Mouse (Mus musculus) heart, embryonic 14.5 days (tissue): ENCODE measurements around the gene Dlgap1. TPM values are rescaled to one million over a fixed set of nuclear protein-coding genes. Genes with fewer than 3 reads are reported as not detected.

ENCODE experiments used
- ATAC-seq: fragments of 200-750 bp; cut with Nextera tagmentation; 2 replicates; pipeline ENCODE4 v1.8.0; 2017; ENCODE audit warnings: low read depth, moderate TSS enrichment; ENCODE audit not compliant: insufficient number of reproducible peaks, insufficient read depth, low FRiP score
- H3K27ac ChIP-seq, 2 experiments: fragments of 200-500 bp in 1 of 2; fragments of 300-500 bp in 1 of 2; sonication (generic) in 1 of 2; replicated peaks in 1 of 2; 2 replicates each; pipeline ENCODE4 v1.5.1; 2012 to 2014; ENCODE audit warnings: low read depth in 2 of 2, low read length in 2 of 2, control low read depth in 1 of 2, mild to moderate bottlenecking in 1 of 2, mixed read lengths in 1 of 2; ENCODE audit not compliant: control insufficient read depth in 1 of 2, insufficient read depth in 1 of 2
- H3K27me3 ChIP-seq: fragments of 300-500 bp; sonication (generic); 2 replicates; pipeline ENCODE4 v1.6.1; 2014; ENCODE audit warnings: mild to moderate bottlenecking, low read length, control low read depth; ENCODE audit not compliant: control insufficient read depth, insufficient read depth
- H3K36me3 ChIP-seq: fragments of 300-500 bp; sonication (generic); 2 replicates; pipeline ENCODE4 v1.6.1; 2014; ENCODE audit warnings: mild to moderate bottlenecking, control low read depth, low read length, mixed read lengths; ENCODE audit not compliant: control insufficient read depth, insufficient read depth
- H3K4me1 ChIP-seq, 2 experiments: fragments of 200-500 bp in 1 of 2; fragments of 300-500 bp in 1 of 2; sonication (generic) in 1 of 2; 2 replicates each; pipeline ENCODE4 v1.6.1; 2012 to 2014; ENCODE audit warnings: low read length in 2 of 2, control low read depth in 1 of 2, mixed read lengths in 1 of 2; ENCODE audit not compliant: control insufficient read depth in 2 of 2, insufficient read depth in 2 of 2
- H3K4me2 ChIP-seq: fragments of 300-500 bp; sonication (generic); 2 replicates; pipeline ENCODE4 v1.6.1; 2014; ENCODE audit warnings: mild to moderate bottlenecking, low read length
- H3K4me3 ChIP-seq, 2 experiments: fragments of 200-500 bp in 1 of 2; fragments of 300-500 bp in 1 of 2; sonication (generic) in 1 of 2; 2 replicates each; pipeline ENCODE4 v1.5.1; 2012 to 2014; ENCODE audit warnings: low read length in 2 of 2, mild to moderate bottlenecking in 2 of 2, control low read depth in 1 of 2, low read depth in 1 of 2, moderate library complexity in 1 of 2; ENCODE audit not compliant: control insufficient read depth in 1 of 2, insufficient read depth in 1 of 2
- H3K9ac ChIP-seq: fragments of 300-500 bp; sonication (generic); 2 replicates; pipeline ENCODE4 v1.6.1; 2014; ENCODE audit warnings: mild to moderate bottlenecking, low read length
- H3K9me3 ChIP-seq: fragments of 300-500 bp; sonication (generic); 2 replicates; pipeline ENCODE4 v1.6.1; 2016; ENCODE audit warnings: low read length, control low read depth; ENCODE audit not compliant: control insufficient read depth
- WGBS: fragments of 180-500 bp; shearing (Covaris S2); extraction: QIAGEN DNeasy Blood & Tissue Kit; methylation state at CpG from one replicate; pipeline ENCODE4 v1.1.7; 2014; 5-methylcytosine and 5-hydroxymethylcytosine counted together
- polyA plus RNA-seq: library from polyadenylated mRNA; unstranded; fragments of >200 nt; fragmentation: Nextera tagmentation; extraction: Ambion mirVana; gene quantifications from 2 replicates; pipeline ENCODE4 v1.2.1, GENCODE M21; 2014

The Dlgap1 gene
- 0.43 and 1.1 TPM in 2 replicates for polyA plus RNA-seq

GRCm38 (mm10) chr17:69969021-69969815 lies at the start of gene Dlgap1:
Gene Dlgap1, plus strand, starts transcription at chr17:69969073.
- peak; percentile 82 for ATAC-seq
- Histone ChIP-seq H3K27me3 (peaks cover 41% of the 10 kb centered on the region), H3K4me1 (peaks cover 3 to 10% of the 10 kb centered on the region in 2 experiments; a peak in 2 of 4 replicates), H3K27ac (no peak within 1 kb of the TSS), H3K9me3 (no peaks in the 10 kb centered on the region), H3K4me3 (peak within 1 kb of the TSS; percentile 50 to 54), H3K4me2 (peak within 1 kb of the TSS; percentile 95), H3K36me3 (no peaks in the 10 kb centered on the region), H3K9ac (no peak within 1 kb of the TSS)
- WGBS, result under 1% methylated on average over 102 of the region's 105 CpGs

- no peak overlapping the region for H3K27ac ChIP-seq
- H3K4me2 ChIP-seq, result no peak overlapping the region
- ATAC-seq, result no peak
- H3K36me3 ChIP-seq, result no peaks in the 10 kb centered on the region
- H3K9ac ChIP-seq, result no peak overlapping the region
- no peaks in the 10 kb centered on the region for H3K4me1 ChIP-seq
- WGBS, result 61% methylated on average over 1 of the region's 1 CpGs
- H3K4me3 ChIP-seq, result no peak overlapping the region
- no peaks in the 10 kb centered on the region for H3K27me3 ChIP-seq
- H3K9me3 ChIP-seq, result no peaks in the 10 kb centered on the region
Observed at GRCm38 (mm10) chr17:69954936-69955335, 13.9 kb upstream of the Dlgap1 start.

GRCm38 (mm10) chr17:69969816-69970750 lies 1.2 kb downstream of the Dlgap1 start:
- ATAC-seq, result no peak
- no peaks in the 10 kb centered on the region for H3K36me3 ChIP-seq
- peak overlapping the region; percentile 95 for H3K4me2 ChIP-seq
- H3K9ac ChIP-seq, result no peak overlapping the region
- peaks cover 41% of the 10 kb centered on the region for H3K27me3 ChIP-seq
- WGBS, result 2% methylated on average over 43 of the region's 43 CpGs
- H3K27ac ChIP-seq, result no peak overlapping the region
- H3K4me1 ChIP-seq, result peaks cover 3 to 10% of the 10 kb centered on the region in 2 experiments; a peak in 2 of 4 replicates
- no peaks in the 10 kb centered on the region for H3K9me3 ChIP-seq
- H3K4me3 ChIP-seq, result peak overlapping the region; percentile 50 to 54

GRCm38 (mm10) chr17:69973081-69973480 lies 4.2 kb downstream of the Dlgap1 start:
- no peaks in the 10 kb centered on the region for H3K36me3 ChIP-seq
- peaks cover 40% of the 10 kb centered on the region for H3K27me3 ChIP-seq
- no peak overlapping the region for H3K4me2 ChIP-seq
- H3K27ac ChIP-seq, result no peak overlapping the region
- no peak for ATAC-seq
- WGBS, result 72% methylated on average over 3 of the region's 3 CpGs
- H3K9ac ChIP-seq, result no peak overlapping the region
- H3K9me3 ChIP-seq, result no peaks in the 10 kb centered on the region
- no peak overlapping the region for H3K4me3 ChIP-seq
- peaks cover 3 to 10% of the 10 kb centered on the region in 2 experiments; a peak in 2 of 4 replicates for H3K4me1 ChIP-seq

- WGBS, result 36% methylated on average over 6 of the region's 6 CpGs
Observed at GRCm38 (mm10) chr17:69973991-69974390, 5.1 kb downstream of the Dlgap1 start.

GRCm38 (mm10) chr17:69982236-69982923 lies 13.5 kb downstream of the Dlgap1 start:
- H3K27me3 ChIP-seq, result no peaks in the 10 kb centered on the region
- no peak overlapping the region for H3K9ac ChIP-seq
- ATAC-seq, result no peak

More at GRCm38 (mm10) chr17:69973991-69974390, 5.1 kb downstream of the Dlgap1 start:
- Histone ChIP-seq H3K9me3 (no peaks in the 10 kb centered on the region), H3K4me2 (no peak overlapping the region), H3K27ac (no peak overlapping the region), H3K36me3 (no peaks in the 10 kb centered on the region), H3K4me1 (peaks cover 3 to 10% of the 10 kb centered on the region in 2 experiments; a peak in 2 of 4 replicates), H3K9ac (no peak overlapping the region), H3K27me3 (peaks cover 32% of the 10 kb centered on the region), H3K4me3 (no peak overlapping the region)
- no peak for ATAC-seq

GRCm38 (mm10) chr17:69996406-69996805 lies 27.5 kb downstream of the Dlgap1 start:
- H3K4me1 ChIP-seq, result no peaks in the 10 kb centered on the region
- no peak for ATAC-seq
- 71% methylated on average over 2 of the region's 2 CpGs for WGBS
- no peak overlapping the region for H3K27ac ChIP-seq
- no peak overlapping the region for H3K9ac ChIP-seq
- no peak overlapping the region for H3K4me3 ChIP-seq
- H3K27me3 ChIP-seq, result no peaks in the 10 kb centered on the region
- H3K9me3 ChIP-seq, result 0 out of 2 replicates have a peak, but pooled peaks cover 4% of the 10 kb centered on the region
- no peak overlapping the region for H3K4me2 ChIP-seq
- H3K36me3 ChIP-seq, result no peaks in the 10 kb centered on the region

More at GRCm38 (mm10) chr17:69982236-69982923, 13.5 kb downstream of the Dlgap1 start:
- H3K4me2 ChIP-seq, result no peak overlapping the region
- no peaks in the 10 kb centered on the region for H3K4me1 ChIP-seq
- no peak overlapping the region for H3K4me3 ChIP-seq
- 28% methylated on average over 6 of the region's 6 CpGs for WGBS
- no peak overlapping the region for H3K27ac ChIP-seq
- H3K36me3 ChIP-seq, result no peaks in the 10 kb centered on the region
- no peaks in the 10 kb centered on the region for H3K9me3 ChIP-seq
